Mouse (Mus musculus): ENCODE data around the gene Itgb4.

Gene Itgb4

DNA sequence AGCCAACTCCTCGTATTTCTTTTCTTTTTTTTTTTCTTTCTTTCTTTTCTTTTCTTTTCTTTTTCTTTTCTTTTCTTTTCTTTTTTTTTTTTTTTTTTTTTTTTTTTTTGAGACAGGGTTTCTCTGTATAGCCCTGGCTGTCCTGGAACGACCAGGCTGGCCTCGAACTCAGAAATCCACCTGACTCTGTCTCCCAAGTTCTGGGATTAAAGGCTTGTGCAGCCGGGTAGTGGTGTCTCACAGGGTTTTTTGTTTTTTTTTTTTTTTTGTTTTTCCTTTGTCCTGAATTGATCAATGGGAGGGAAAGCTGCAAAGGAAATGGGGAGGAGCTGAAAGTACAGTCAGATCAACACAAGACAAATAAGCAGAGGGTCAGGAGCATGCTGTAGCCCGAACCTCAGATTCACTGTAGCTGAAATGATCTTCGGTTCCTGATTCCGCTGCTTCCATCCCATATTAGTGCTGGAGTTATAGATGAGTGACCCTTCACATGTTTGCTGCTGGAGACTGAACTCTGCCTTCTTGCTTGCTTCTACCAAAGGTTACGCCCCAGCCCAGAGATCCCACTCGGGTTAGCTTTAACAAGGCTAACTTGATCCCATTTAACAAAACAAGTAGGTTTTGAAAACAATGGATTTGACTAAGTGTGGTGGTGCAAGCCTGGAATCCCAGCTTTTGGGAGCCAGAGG, 53.8 kb downstream of the Itgb4 start:
- no peak for TF ChIP-seq GATA4 (IDR thresholded peaks at IDR 0.05; ENCODE audit: insufficient replicate concordance, low read length)

DNA sequence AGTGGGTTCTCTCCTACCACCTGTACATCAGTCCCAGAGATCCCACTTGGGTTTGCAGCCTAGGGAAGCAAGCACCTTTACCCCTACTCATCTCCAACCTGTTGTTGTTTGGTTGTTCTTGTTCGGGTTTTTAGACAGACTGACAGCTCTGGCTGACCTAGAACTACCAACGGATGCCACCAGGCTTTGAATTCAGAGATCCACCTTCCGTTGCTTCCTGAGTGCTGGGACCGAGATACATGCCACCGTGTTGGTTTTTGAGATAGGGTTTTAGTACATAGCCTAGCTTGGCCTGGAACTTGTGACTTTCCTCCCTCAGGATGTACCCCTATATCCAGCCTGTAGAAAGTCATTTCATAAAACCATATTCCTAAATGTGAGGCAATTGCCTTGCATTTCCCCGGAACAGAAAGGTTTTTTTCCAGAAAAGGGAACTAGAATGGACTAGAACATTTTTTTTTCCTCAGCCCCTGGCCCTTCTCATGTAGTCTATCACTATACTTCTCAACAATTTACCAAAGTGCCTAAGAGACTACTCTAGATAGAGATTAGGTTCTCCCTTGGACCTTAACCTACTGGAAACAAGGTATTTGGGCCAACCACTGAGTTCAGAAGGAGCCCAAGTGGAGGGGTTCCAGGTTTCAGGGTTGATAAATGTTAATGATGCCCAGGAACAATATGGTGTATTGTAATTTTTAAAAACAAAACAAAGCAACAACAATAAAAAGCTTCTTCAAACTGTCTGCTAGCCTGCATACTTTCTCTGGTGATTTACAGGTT, 54.8 kb downstream of the Itgb4 start:
- TF ChIP-seq GATA4 (IDR thresholded peaks at IDR 0.05; ENCODE audit: insufficient replicate concordance, low read length) = no peak

DNA sequence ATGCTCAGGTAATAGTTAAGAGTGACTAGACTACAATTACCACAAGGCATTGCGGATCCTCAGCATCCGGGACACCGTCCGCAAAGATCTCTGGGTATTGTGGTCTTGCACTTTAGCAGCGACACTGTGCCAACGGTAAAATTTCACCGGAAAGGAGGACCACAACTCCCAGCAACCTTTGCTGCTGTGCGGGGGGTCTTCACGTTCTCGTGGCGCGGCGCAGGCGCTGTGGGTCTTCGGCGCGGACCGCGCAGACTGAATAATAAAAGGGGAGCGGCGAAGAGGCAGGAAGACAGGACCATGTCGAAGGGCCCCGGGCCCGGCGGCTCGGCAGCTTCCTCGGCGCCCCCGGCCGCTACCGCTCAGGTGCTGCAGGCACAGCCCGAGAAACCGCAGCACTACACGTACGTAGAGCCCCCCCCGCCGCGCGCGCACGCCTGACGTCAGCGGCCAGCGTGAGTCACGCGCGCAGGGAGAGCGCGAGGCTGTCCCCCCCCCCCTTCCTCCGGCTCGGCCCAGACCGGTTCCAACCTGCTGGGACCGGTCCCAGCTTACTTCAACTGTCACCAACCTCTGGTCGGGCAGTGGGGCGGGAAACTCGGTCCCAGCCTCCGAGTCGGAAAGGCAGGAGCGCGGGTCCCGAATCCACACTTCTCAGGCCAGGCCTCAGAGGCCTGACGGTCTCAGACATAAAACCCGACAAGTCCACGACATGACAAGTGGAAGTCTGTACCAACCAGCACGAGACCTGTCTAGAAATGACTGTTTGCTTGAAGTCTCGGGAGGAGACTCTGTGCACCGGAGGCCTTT, 55.8 kb downstream of the Itgb4 start, which contains the start of gene Unk:
TSS of gene Unk (plus strand) at position 235 of the 810 bp plus-strand sequence.
- TF ChIP-seq GATA4 (IDR thresholded peaks at IDR 0.05; ENCODE audit: insufficient replicate concordance, low read length) = 0 out of 2 replicates have a peak, but pooled peaks have one; percentile 9

DNA sequence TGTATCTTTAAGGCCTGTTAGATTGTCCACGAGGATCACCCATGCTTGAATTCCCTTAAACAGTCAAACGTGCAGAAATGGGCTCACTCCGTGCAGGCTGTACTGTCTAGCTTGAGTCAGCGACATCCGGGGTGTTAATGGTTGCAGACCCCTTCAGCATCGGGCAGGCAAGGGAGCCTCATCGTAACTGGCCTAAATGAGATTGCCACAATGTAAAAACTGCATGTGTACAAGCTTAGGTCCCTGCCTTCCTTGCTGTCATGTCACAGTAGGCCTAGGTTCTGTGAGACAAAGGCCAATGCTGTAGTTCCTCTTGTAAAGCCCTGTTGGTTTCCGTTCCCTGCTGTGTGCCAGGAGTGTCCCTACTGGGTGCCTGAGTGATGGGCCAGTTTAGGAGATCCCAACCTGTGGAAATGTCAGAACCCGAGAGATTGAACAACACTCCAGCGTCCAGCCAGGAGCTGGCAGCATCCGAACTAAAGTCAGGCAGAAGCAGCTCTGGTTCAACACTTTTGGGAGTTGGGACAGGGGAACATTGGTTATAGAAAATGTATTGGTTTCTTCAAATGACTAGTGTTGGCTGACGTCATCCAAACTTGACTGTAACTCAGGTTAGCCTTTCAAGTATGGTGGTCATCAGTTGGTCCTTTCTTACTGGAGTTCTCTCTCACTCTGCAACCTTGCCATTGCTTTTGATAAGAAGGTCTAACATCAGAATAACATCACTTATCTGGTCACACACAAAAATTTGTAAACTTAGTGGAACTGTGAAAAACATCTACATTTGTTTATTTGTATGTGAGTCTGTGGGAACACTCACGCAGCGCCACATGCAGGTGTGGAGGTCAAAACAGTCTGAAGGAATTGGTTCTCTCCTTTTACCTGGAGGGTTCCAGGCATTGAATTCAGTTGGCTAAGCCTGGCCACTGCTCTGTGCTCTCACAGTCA, 56.7 kb downstream of the Itgb4 start:
- TF ChIP-seq GATA4 (IDR thresholded peaks at IDR 0.05; ENCODE audit: insufficient replicate concordance, low read length) = no peak

DNA sequence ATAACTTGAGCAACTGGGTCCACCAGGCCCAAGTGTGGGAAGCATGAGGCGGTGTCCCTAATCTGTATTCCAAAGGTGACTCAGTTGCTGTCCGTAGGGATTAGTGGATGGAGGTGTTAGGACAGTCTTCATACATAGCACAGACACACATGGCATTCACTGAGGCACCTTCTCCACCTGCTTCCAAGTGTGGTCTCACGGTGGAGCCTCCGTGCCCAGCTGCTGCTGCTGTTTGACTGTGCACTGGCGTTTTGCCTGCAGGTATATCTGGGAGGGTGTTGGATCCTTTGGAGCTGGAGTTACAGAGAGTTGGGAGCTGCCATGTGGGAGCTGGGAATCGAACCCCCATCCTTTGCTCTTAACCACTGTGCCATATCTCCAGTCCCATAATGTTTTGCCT, 60.1 kb downstream of the Itgb4 start:
- TF ChIP-seq GATA4 (IDR thresholded peaks at IDR 0.05; ENCODE audit: insufficient replicate concordance, low read length) = no peak

DNA sequence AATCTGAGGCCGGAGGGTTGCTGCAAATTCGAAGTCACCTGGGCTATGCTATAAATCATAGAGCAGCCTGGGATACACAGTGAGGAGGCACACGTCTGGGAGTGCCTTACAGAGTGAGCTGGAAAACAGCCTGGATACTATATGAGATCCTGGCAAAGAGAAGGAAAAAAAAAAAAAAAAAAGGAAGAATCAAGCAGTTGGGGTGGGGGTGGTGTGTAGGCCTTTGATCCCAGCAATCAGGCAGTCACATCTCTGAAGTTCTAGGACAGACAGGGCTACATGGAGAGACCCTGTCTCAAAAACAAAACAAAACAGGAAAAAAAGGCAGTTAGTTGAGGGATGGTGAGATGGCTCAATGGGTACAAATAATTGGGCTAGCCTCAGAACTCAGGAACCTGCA, 62.2 kb downstream of the Itgb4 start:
- no peak for TF ChIP-seq GATA4 (IDR thresholded peaks at IDR 0.05; ENCODE audit: insufficient replicate concordance, low read length)

DNA sequence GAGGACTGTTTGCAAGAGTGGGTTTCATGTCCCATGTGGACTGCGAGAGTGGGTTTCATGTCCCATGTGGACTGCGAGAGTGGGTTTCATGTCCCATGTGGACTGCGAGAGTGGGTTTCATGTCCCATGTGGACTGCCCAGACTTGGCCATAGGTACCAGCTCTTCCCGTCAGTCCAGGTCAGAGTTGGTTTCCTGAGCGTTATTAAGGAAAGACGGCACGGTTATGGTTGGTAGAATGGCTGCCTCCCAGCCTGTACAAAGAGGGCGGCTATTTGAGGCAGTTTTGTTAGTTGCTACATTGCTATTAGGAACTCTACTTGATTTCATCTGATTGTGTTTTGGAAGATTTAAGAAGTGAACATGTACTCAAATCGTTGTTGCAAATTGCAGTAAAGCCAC, 63.3 kb downstream of the Itgb4 start:
- TF ChIP-seq GATA4 (IDR thresholded peaks at IDR 0.05; ENCODE audit: insufficient replicate concordance, low read length) = no peak

DNA sequence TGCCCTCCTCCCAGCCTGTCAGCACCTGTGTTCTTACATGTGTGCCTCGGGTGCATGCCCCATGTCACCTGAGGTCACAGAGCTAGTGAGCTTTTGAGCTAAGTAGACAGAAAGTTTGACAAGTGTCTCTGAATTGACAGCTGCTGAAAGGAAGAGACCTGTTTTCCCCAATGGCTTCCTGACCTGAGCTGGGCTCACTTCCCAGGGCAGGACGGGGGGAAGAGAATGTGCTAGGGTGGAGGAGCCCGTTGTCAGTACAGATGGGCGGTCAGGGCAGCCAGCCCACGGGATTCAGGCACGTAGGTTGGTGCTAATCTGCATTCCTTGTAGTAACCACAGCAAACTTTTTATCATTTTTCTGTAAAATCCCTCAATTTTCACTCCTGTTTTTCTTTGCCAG, 66.1 kb downstream of the Itgb4 start:
- TF ChIP-seq GATA4 (IDR thresholded peaks at IDR 0.05; ENCODE audit: insufficient replicate concordance, low read length) = no peak

DNA sequence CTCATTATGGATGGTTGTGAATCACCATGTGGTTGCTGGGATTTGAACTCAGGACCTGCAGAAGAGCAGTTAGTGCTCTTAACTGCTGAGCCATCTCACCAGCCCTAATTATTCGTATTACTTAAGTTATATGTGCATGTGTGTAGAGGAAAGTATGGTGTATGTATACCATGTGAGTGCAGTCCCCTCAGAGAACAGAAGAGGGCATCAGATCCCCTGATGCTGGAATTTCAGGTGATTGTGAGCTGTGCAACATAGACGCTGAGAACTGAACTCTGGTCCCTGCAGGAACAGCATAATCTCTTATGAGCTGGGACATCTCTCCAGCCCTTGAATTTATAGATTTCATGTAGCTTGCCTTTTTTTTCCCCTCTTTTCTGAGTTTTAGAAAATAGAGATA, 67.3 kb downstream of the Itgb4 start:
- TF ChIP-seq GATA4 (IDR thresholded peaks at IDR 0.05; ENCODE audit: insufficient replicate concordance, low read length) = no peak

DNA sequence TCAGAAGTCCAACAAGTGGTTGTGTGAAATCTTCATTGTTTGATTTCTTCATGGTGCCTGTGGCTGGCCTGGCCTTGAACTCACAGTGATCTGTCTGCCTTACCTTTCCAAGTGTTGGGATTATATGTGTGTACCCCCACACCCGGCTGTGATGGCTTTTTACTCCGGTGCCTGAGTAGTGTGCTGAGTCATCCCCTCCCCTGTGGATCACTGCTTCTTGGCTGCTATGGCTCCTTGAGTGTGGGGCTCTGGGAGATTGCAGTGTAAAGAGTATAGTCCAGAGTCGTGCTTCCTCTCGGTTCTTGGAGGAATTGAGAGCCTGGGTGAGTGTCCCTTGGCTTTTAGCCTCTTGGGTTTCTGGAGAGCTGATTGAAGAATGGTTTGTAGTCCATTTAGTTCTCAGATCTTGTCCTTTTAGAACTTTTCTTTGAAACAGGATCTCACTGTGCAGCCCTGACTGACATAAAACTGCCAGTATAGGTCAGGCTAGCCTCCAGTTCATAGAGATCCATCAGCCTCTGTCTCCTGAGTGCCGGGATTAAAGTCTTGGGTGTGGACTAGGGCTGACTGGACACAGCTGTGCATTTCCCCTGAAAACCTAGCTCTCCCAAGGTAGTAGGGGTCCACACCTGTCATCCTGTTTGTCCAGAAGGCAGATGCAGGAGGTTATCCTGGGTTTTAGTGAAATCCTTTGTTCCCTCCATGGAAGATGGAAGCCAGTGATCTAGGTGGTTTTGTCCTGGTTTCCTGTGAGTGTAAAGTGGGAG, 68.0 kb downstream of the Itgb4 start:
- no peak for TF ChIP-seq GATA4 (IDR thresholded peaks at IDR 0.05; ENCODE audit: insufficient replicate concordance, low read length)

DNA sequence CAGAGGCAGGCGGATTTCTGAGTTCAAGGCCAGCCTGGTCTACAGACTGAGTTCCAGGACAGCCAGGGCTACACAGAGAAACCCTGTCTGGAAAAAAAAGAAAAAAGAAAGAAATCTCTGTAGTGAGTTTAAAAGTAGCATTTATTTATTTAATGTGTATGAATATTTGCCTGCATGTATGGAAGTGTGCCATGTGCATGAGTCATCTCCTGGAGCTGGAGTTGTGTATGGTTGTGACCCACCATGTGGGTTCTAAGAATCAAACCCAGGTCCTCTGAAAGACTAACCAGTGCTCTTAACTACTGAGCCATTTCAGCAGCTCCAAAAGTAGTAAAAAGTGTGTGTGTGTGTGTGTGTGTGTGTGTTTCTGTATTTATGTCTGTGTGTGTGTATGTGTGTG, 68.8 kb downstream of the Itgb4 start:
- no peak for TF ChIP-seq GATA4 (IDR thresholded peaks at IDR 0.05; ENCODE audit: insufficient replicate concordance, low read length)

DNA sequence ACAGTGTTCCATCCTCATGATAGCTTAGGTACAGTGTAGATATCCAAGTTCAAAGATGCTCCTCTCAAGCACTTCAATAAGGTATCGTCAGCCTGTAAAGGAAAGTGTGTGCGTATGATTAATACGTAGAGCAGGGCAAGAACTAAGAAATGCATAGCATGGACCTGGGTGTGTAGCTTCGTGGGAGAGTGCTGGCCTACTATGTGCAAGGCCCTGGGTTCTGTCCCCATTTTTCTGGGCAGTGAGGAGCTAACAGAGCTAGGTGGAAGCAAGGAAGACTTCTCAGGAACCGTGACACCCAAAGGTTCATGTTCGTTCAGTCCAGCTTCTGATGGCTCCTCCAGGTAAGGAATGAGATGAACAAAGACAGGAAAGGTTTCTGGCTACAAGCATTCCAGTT, 70.7 kb downstream of the Itgb4 start:
- no peak for TF ChIP-seq GATA4 (IDR thresholded peaks at IDR 0.05; ENCODE audit: insufficient replicate concordance, low read length)

DNA sequence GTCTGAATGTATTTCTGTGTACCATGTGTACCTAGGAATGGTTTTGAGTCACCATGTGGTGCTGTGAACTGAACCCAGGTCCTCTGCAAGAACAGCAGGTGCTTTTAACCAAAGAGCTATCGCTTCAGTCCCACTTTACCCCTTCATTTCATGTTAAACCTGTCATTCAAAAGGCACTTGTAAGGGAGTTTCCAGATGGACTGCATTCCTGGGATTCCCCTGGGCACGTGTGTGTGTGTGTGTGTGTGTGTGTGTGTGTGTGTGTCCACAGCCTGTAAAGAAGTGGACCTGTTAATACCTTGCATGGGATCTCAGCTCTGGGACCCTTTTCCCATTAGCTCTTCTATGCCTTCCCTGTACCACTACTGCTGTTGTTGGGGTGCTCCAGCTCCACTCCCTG, 75.1 kb downstream of the Itgb4 start:
- no peak for TF ChIP-seq GATA4 (IDR thresholded peaks at IDR 0.05; ENCODE audit: insufficient replicate concordance, low read length)

DNA sequence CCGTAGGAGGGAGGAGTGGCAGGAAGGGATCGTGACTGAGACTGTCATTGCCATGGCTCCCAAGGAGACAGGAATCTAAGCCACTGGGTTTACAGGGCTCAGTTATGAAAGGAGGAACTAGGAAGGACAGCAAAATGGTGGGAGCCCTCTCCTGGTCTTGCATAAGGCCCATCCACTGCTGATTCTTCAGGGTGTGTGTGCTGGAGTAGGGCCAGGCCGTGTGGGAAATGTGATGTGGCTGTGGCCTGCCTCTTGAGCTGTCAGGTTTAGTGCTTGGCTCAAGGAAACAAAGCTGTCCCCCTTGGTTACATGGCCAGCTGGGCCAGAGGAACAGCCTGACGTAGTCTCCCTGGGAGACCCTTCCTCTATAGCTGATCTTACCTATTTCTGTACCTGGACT, 75.7 kb downstream of the Itgb4 start:
- TF ChIP-seq GATA4 (IDR thresholded peaks at IDR 0.05; ENCODE audit: insufficient replicate concordance, low read length) = no peak
